Mouse (Mus musculus) embryonic stem cell, embryonic (primary cell): ENCODE data around the gene Hoxa7.

Source experiments
- CTCF ChIA-PET, 4 experiments: fragments of 300-600 bp in 2 of 4; fragments of 350-600 bp in 2 of 4; sonication (Branson Sonifier 250); formaldehyde crosslinking; loops; one replicate each; lab custom pipeline; 2022; ENCODE audit warnings: inconsistent platforms in 2 of 4; lab: Charles Lee
- POLR2A ChIA-PET, 4 experiments: fragments of 300-600 bp in 2 of 4; fragments of 350-600 bp in 2 of 4; sonication (Branson Sonifier 250); formaldehyde crosslinking; loops; one replicate each; lab custom pipeline; 2022; ENCODE audit warnings: antibody characterized with exemption in 4 of 4, inconsistent platforms in 1 of 4; lab: Charles Lee

Hoxa7 gene

GRCm38 (mm10) chr6:52177061-52177735 lies 44.5 kb downstream of the Hoxa7 start, which contains the start of gene 5730596B20Rik:
5730596B20Rik (plus strand) TSS chr6:52177498.
- POLR2A ChIA-PET = interaction anchor here in 2 of 4 experiments (0.5 to 9.7 kb wide), 12 partner anchors 9 to 786 kb away, joined by 3 to 75 read pairs (median 4); partner anchors contain the start of genes Gm28308 (in 1 of the 2), Hoxa1 (in 1 of the 2), Hoxa3 (in 1 of the 2) and Hoxa4 (in 1 of the 2)
- CTCF ChIA-PET = interaction anchor here in 2 of 4 experiments (0.7 to 1.3 kb wide), 3 partner anchors 28 to 63 kb away, joined by 3 to 4 read pairs (median 4); partner anchors contain the start of gene Hoxa10 (in 1 of the 2)

DNA sequence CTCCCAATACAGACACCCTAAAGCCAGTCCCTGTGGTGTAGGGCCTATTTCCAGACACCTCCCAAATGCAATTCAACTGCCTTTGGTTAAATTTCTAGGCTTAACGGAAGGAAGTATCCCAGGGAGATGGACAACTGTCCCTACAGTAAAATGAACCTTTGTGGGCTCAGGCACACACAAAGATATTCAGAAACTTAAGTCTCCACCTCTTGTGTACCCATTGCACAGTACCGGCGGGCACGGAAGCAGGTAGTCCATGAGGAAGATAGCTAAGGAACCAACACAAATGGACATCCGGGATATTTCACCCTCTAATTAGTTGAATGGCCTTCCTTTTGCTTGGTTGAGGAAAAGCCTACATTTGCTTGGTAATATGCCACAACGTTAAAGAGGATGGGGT lies 45.3 kb downstream of the Hoxa7 start:
- POLR2A ChIA-PET = interaction anchor here in 3 of 4 experiments (0.6 to 9.7 kb wide), 11 partner anchors 13 to 969 kb away, joined by 3 to 75 read pairs (median 3); partner anchors contain the start of genes Hoxa1 (in 1 of the 3) and Hoxa4 (in 1 of the 3)
- CTCF ChIA-PET = interaction anchor here in 2 of 4 experiments (0.7 to 1.3 kb wide), 2 partner anchors 35 to 64 kb away, joined by 3 to 4 read pairs; partner anchors contain the start of gene Hoxa10 (in 1 of the 2)

DNA sequence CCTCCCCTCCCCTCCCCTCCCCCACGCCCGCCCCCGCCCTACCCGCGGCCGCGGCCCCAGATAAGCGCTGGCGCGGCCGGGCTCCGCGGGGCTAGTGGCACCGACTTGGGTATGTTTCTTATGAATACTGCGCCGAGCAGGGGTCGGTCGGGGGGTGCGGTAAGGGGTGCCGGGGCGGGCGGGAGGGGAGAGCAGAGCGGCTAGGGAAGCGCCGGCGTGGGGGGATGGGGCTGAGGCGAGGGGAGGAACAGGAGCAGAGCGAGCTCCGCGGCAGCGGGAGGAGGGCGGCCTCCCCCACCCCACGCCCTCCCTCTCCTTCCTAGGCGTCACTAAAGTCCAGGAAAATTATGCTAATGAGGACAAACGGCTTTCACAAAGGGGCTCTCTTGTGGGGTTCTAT lies 45.8 kb downstream of the Hoxa7 start:
- CTCF ChIA-PET = no interaction called here
- POLR2A ChIA-PET = interaction anchor here in 3 of 4 experiments (0.6 to 9.7 kb wide), 8 partner anchors 13 to 140 kb away, joined by 3 to 75 read pairs (median 4); partner anchors contain the start of gene Hoxa1 (in 1 of the 3)

GRCm38 (mm10) chr6:52174968-52175751 lies 46.5 kb downstream of the Hoxa7 start:
- ChIA-PET POLR2A (interaction anchor here in 2 of 4 experiments (0.6 to 9.7 kb wide), 5 partner anchors 8 to 76 kb away, joined by 3 to 75 read pairs (median 5); partner anchors contain the start of gene Hoxa1 (in 1 of the 2)), CTCF (no interaction called here)

GRCm38 (mm10) chr6:52173648-52174047 lies 48.0 kb downstream of the Hoxa7 start:
- CTCF ChIA-PET = interaction anchor here in 2 of 4 experiments (1.1 to 1.5 kb wide), 2 partner anchors 67 kb away, joined by 4 to 13 read pairs; partner anchors contain the start of gene Hoxa10 (in 2 of the 2)
- POLR2A ChIA-PET = interaction anchor here in 2 of 4 experiments (0.5 to 9.7 kb wide), 5 partner anchors 10 to 650 kb away, joined by 4 to 75 read pairs (median 5); partner anchors contain the start of genes Gm28308 (in 1 of the 2), Hoxa1 (in 1 of the 2), Hoxa3 (in 1 of the 2) and Snx10 (in 1 of the 2)

GRCm38 (mm10) chr6:52172501-52172900 lies 49.2 kb downstream of the Hoxa7 start:
- POLR2A ChIA-PET = interaction anchor here in 3 of 4 experiments (0.6 to 9.7 kb wide), 23 partner anchors 9 to 731 kb away, joined by 3 to 75 read pairs (median 3); partner anchors contain the start of genes Hoxa1 (in 2 of the 3), Hoxa4 (in 1 of the 3), Hoxa5 (in 1 of the 3) and Hoxa9 (in 1 of the 3)
- CTCF ChIA-PET = interaction anchor here (0.5 to 1.5 kb wide), 7 partner anchors 12 to 688 kb away, joined by 3 to 13 read pairs (median 4); partner anchors contain the start of genes Hoxa10 (in 2 of the 4) and Hoxa7 (in 1 of the 4)

GRCm38 (mm10) chr6:52171938-52172337 lies 49.7 kb downstream of the Hoxa7 start:
- POLR2A ChIA-PET = interaction anchor here (0.6 to 9.7 kb wide), 21 partner anchors 9 to 871 kb away, joined by 3 to 75 read pairs (median 3); partner anchors contain the start of genes Hoxa1 (in 2 of the 4), Hoxa4 (in 1 of the 4), Hoxa9 (in 1 of the 4) and Skap2 (in 1 of the 4)

GRCm38 (mm10) chr6:52171331-52171730 lies 50.3 kb downstream of the Hoxa7 start:
- POLR2A ChIA-PET = interaction anchor here (0.6 to 9.7 kb wide), 11 partner anchors 8 to 804 kb away, joined by 3 to 75 read pairs (median 3); partner anchors contain the start of genes Hoxa1 (in 3 of the 4), Hoxa5 (in 1 of the 4) and Hoxa7 (in 1 of the 4)
- CTCF ChIA-PET = interaction anchor here in 1 of 4 experiments (1.5 kb wide), 1 partner anchor 11 kb away, joined by 4 read pairs; no protein-coding TSS in a partner anchor

More at GRCm38 (mm10) chr6:52171938-52172337, 49.7 kb downstream of the Hoxa7 start:
- CTCF ChIA-PET = interaction anchor here in 2 of 4 experiments (0.5 to 1.5 kb wide), 5 partner anchors 12 to 687 kb away, joined by 3 to 6 read pairs (median 4); partner anchors contain the start of genes Hoxa10 (in 1 of the 2) and Hoxa7 (in 1 of the 2)

- CTCF ChIA-PET = no interaction called here
These were observed 50.8 kb downstream of the Hoxa7 start for GRCm38 (mm10) chr6:52170898-52171223.

DNA sequence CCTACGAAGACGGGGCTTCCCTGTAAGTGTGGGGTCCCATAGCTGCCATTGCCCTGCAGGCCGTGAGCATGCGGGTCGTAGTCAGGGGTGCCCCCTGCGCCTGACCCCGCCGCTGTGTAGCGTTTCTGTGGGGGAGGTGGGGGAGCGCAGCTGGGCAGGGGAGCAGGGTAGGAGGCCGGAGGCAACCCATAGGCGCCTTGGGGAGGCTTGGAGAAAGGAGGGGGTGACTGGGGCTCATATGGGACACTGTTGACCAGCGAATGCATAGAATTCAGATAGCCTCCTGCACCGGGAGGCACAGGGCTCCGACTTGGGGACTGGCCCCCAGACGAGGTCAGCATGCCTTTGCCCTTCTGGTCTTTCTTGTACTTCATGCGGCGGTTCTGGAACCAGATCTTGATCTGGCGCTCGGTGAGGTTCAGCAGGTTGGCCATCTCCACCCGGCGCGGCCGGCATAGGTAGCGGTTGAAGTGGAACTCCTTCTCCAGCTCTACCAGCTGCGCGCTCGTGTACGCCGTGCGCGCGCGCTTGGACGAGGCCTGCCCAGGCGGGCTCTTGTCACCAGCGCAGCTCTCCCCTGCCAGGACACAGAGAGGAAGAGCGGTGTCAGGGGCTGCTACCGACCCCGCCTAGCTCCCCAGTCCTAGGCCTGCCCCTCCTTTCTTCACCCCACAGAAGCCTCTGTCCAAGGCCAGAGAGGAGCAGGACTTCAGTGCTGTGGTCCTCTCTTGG lies 51.3 kb downstream of the Hoxa7 start:
- POLR2A ChIA-PET = interaction anchor here (0.6 to 9.7 kb wide), 7 partner anchors 10 to 803 kb away, joined by 3 to 75 read pairs (median 3); partner anchors contain the start of genes Hoxa1 (in 3 of the 4), Hoxa5 (in 1 of the 4) and Hoxa7 (in 1 of the 4)
- CTCF ChIA-PET = interaction anchor here in 1 of 4 experiments (0.6 kb wide), 1 partner anchor 27 kb away, joined by 3 read pairs; no protein-coding TSS in a partner anchor

More at GRCm38 (mm10) chr6:52170898-52171223, 50.8 kb downstream of the Hoxa7 start:
- POLR2A ChIA-PET = interaction anchor here (0.6 to 9.7 kb wide), 7 partner anchors 11 to 804 kb away, joined by 3 to 75 read pairs (median 3); partner anchors contain the start of genes Hoxa1 (in 3 of the 4), Hoxa5 (in 1 of the 4) and Hoxa7 (in 1 of the 4)

DNA sequence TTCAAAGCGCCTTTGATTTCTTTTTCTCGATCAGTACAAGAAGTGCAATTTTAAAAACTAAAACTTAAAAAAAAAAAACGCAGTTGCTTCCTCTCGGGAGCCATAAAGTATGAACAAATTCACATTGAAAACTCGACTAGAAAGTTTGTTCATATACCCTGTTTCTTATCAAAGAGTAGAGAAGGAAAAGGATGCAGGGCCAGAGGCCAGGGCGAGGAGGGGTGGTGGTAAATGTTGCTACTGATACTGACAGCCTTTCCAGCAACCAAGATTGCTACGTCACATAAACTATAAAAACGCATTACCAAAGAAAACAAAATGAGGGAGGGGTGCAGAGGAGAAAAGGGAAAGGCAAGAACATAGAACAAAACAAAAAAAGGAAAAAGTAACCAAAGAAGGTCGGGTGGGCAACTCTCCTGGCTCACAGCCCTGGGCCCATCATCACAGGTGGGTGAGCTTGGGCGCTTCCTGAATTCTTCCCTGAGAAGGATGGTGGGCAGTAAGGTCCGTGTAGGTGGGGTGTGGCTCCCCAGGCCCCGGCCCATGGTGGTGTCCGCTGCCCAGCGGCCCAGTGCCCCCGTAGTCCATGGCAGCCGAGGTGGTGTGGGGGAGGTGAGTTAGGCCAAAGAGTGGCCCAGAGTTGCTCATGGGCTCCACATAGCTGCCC lies 52.0 kb downstream of the Hoxa7 start:
- POLR2A ChIA-PET = interaction anchor here in 1 of 4 experiments (2.0 kb wide), 1 partner anchor 11 kb away, joined by 12 read pairs; the partner anchor contains the start of gene Hoxa1
- CTCF ChIA-PET = interaction anchor here in 1 of 4 experiments (0.6 kb wide), 1 partner anchor 28 kb away, joined by 3 read pairs; no protein-coding TSS in a partner anchor

DNA sequence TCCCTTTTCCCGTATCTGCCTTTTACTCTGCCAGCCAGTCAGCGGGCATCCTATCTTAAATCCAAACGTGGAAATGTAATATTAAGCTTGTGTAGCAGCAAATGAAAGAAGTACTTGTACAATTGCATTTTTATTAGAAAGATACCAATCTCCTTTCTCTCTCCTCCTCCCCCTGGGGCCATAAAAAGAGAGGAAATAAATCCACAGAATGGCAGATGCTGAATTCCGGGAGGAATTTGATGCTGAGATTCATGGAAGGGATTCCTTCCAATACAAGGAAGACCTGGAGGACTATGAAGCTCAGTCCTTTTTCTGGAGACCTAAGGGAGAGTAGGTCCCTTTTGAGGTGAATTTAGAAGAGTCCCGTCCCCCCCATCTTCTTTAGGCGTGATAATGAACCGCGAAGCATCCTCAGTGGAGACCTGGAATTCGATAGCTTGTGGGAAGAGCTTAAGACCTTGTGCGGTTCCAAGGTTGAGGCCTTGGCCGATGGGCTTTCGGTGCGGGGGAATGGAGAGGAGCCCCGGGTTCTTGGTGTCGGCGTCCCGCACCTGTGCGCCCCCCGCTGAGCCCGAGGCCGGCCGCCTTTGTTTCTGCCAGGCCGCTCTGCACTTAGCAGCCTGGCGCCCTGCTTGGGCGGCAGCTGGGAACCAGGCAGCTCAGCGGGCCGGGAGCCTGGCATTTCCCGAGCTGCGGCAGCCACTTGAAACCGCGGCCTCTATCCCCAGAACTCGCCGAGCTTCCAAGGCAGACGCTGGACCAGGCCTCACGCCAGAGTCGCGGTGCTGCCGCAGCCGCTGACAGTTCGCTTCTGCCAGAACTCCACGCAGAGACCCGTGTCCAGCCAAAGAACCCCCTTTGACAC lies 53.2 kb downstream of the Hoxa7 start:
- CTCF ChIA-PET = interaction anchor here in 2 of 4 experiments (0.6 to 1.8 kb wide), 4 partner anchors 43 to 72 kb away, joined by 3 to 8 read pairs (median 3); partner anchors contain the start of gene Hoxa10 (in 2 of the 2)
- POLR2A ChIA-PET = interaction anchor here in 2 of 4 experiments (0.9 to 1.9 kb wide), 7 partner anchors 9 to 726 kb away, joined by 3 to 7 read pairs (median 5); partner anchors contain the start of genes 5730596B20Rik (in 1 of the 2) and Hoxa1 (in 1 of the 2)

GRCm38 (mm10) chr6:52167736-52168161 lies 53.9 kb downstream of the Hoxa7 start:
- ChIA-PET POLR2A (interaction anchor here in 3 of 4 experiments (1.0 to 1.9 kb wide), 8 partner anchors 9 to 725 kb away, joined by 3 to 7 read pairs (median 4); partner anchors contain the start of genes 5730596B20Rik (in 1 of the 3), Hoxa1 (in 1 of the 3) and Hoxa7 (in 1 of the 3)), CTCF (interaction anchor here in 3 of 4 experiments (0.6 to 1.8 kb wide), 4 partner anchors 44 to 73 kb away, joined by 3 to 8 read pairs (median 6); partner anchors contain the start of gene Hoxa10 (in 2 of the 3))

- CTCF ChIA-PET = interaction anchor here in 3 of 4 experiments (0.6 to 1.8 kb wide), 4 partner anchors 12 to 55 kb away, joined by 3 to 8 read pairs (median 6); no protein-coding TSS in a partner anchor
- POLR2A ChIA-PET = interaction anchor here in 2 of 4 experiments (0.8 to 1.9 kb wide), 6 partner anchors 8 to 54 kb away, joined by 3 to 6 read pairs (median 6); partner anchors contain the start of genes 5730596B20Rik (in 1 of the 2) and Hoxa7 (in 1 of the 2)
These were observed 54.5 kb downstream of the Hoxa7 start for GRCm38 (mm10) chr6:52167176-52167575.
